Mouse (Mus musculus): ENCODE data around the gene Tmem242. TPM values are rescaled to one million over a fixed set of nuclear protein-coding genes. Genes with fewer than 3 reads are reported as not detected.

Tmem242 gene
- polyA plus RNA-seq, 1 experiment, result 72.7 TPM

- TF ChIP-seq POLR2A (IDR thresholded peaks at IDR 0.05; ENCODE audit: borderline replicate concordance, low read depth, low read length) (no peak), CTCF (IDR thresholded peaks at IDR 0.05; ENCODE audit: low read depth, low read length) (no peak)
- H3K4me3 ChIP-seq (ENCODE audit: insufficient read depth, low read length), result no peak overlapping the region
- H3K27ac ChIP-seq (ENCODE audit: insufficient read depth, low read depth, low read length), result no peak overlapping the region
- peaks cover 8% of the 10 kb centered on the region for H3K4me1 ChIP-seq (ENCODE audit: control insufficient read depth, insufficient read depth, low read length)
Measured at GRCm38 (mm10) chr17:5403885-5404284, 36.2 kb downstream of the Tmem242 start.

GRCm38 (mm10) chr17:5402624-5403023, 37.4 kb downstream of the Tmem242 start:
- peak; percentile 62 for TF ChIP-seq CTCF (IDR thresholded peaks at IDR 0.05; ENCODE audit: low read depth, low read length)
- no peak for TF ChIP-seq POLR2A (IDR thresholded peaks at IDR 0.05; ENCODE audit: borderline replicate concordance, low read depth, low read length)
- Histone ChIP-seq H3K27ac (ENCODE audit: insufficient read depth, low read depth, low read length) (no peak overlapping the region), H3K4me1 (ENCODE audit: control insufficient read depth, insufficient read depth, low read length) (peaks cover 8% of the 10 kb centered on the region), H3K4me3 (ENCODE audit: insufficient read depth, low read length) (no peak overlapping the region)

GRCm38 (mm10) chr17:5402069-5402468, 38.0 kb downstream of the Tmem242 start:
- Histone ChIP-seq H3K4me3 (ENCODE audit: insufficient read depth, low read length) (no peak overlapping the region; the same call in 1 of the 2 replicates), H3K27ac (ENCODE audit: insufficient read depth, low read depth, low read length) (no peak overlapping the region), H3K4me1 (ENCODE audit: control insufficient read depth, insufficient read depth, low read length) (peaks cover 10% of the 10 kb centered on the region)
- no peak for TF ChIP-seq POLR2A (IDR thresholded peaks at IDR 0.05; ENCODE audit: borderline replicate concordance, low read depth, low read length)
- TF ChIP-seq CTCF (IDR thresholded peaks at IDR 0.05; ENCODE audit: low read depth, low read length), result peak; percentile 28; the same call in 1 of the 2 replicates

- Histone ChIP-seq H3K4me3 (ENCODE audit: insufficient read depth, low read length) (no peak overlapping the region), H3K4me1 (ENCODE audit: control insufficient read depth, insufficient read depth, low read length) (peaks cover 10% of the 10 kb centered on the region), H3K27ac (ENCODE audit: insufficient read depth, low read depth, low read length) (no peak overlapping the region)
- TF ChIP-seq CTCF (IDR thresholded peaks at IDR 0.05; ENCODE audit: low read depth, low read length) (no peak), POLR2A (IDR thresholded peaks at IDR 0.05; ENCODE audit: borderline replicate concordance, low read depth, low read length) (no peak)
Measured at GRCm38 (mm10) chr17:5401288-5401687, 38.8 kb downstream of the Tmem242 start.

GRCm38 (mm10) chr17:5400435-5401090, 39.5 kb downstream of the Tmem242 start:
- H3K4me3 ChIP-seq (ENCODE audit: insufficient read depth, low read length), result no peak overlapping the region
- H3K4me1 ChIP-seq (ENCODE audit: control insufficient read depth, insufficient read depth, low read length), result peaks cover 10% of the 10 kb centered on the region
- TF ChIP-seq POLR2A (IDR thresholded peaks at IDR 0.05; ENCODE audit: borderline replicate concordance, low read depth, low read length), result no peak
- H3K27ac ChIP-seq (ENCODE audit: insufficient read depth, low read depth, low read length), result no peak overlapping the region

- Histone ChIP-seq H3K4me1 (ENCODE audit: control insufficient read depth, insufficient read depth, low read length) (peaks cover 4% of the 10 kb centered on the region; the same call in 1 of the 2 replicates), H3K27ac (ENCODE audit: insufficient read depth, low read depth, low read length) (no peak overlapping the region), H3K4me3 (ENCODE audit: insufficient read depth, low read length) (no peak overlapping the region)
- TF ChIP-seq POLR2A (IDR thresholded peaks at IDR 0.05; ENCODE audit: borderline replicate concordance, low read depth, low read length), result no peak
- TF ChIP-seq CTCF (IDR thresholded peaks at IDR 0.05; ENCODE audit: low read depth, low read length), result peak; percentile 91
Measured at GRCm38 (mm10) chr17:5397148-5398007, 42.7 kb downstream of the Tmem242 start.

GRCm38 (mm10) chr17:5396213-5396612, 43.8 kb downstream of the Tmem242 start:
- Histone ChIP-seq H3K27ac (ENCODE audit: insufficient read depth, low read depth, low read length) (no peak overlapping the region), H3K4me3 (ENCODE audit: insufficient read depth, low read length) (no peak overlapping the region), H3K4me1 (ENCODE audit: control insufficient read depth, insufficient read depth, low read length) (0 out of 2 replicates have a peak, but pooled peaks cover 2% of the 10 kb centered on the region)
- TF ChIP-seq POLR2A (IDR thresholded peaks at IDR 0.05; ENCODE audit: borderline replicate concordance, low read depth, low read length) (no peak), CTCF (IDR thresholded peaks at IDR 0.05; ENCODE audit: low read depth, low read length) (no peak)

- TF ChIP-seq CTCF (IDR thresholded peaks at IDR 0.05; ENCODE audit: low read depth, low read length) (no peak), POLR2A (IDR thresholded peaks at IDR 0.05; ENCODE audit: borderline replicate concordance, low read depth, low read length) (no peak)
- 0 out of 2 replicates have a peak, but pooled peaks cover 2% of the 10 kb centered on the region for H3K4me1 ChIP-seq (ENCODE audit: control insufficient read depth, insufficient read depth, low read length)
Measured at GRCm38 (mm10) chr17:5395454-5396205, 44.4 kb downstream of the Tmem242 start.

GRCm38 (mm10) chr17:5390682-5391081, 49.4 kb downstream of the Tmem242 start:
- Histone ChIP-seq H3K4me1 (ENCODE audit: control insufficient read depth, insufficient read depth, low read length) (no peaks in the 10 kb centered on the region), H3K27ac (ENCODE audit: insufficient read depth, low read depth, low read length) (no peak overlapping the region), H3K4me3 (ENCODE audit: insufficient read depth, low read length) (no peak overlapping the region)
- no peak for TF ChIP-seq CTCF (IDR thresholded peaks at IDR 0.05; ENCODE audit: low read depth, low read length)
- TF ChIP-seq POLR2A (IDR thresholded peaks at IDR 0.05; ENCODE audit: borderline replicate concordance, low read depth, low read length), result no peak

More at GRCm38 (mm10) chr17:5395454-5396205, 44.4 kb downstream of the Tmem242 start:
- Histone ChIP-seq H3K4me3 (ENCODE audit: insufficient read depth, low read length) (no peak overlapping the region), H3K27ac (ENCODE audit: insufficient read depth, low read depth, low read length) (no peak overlapping the region)

Data from bone marrow macrophage, adult 2 months (primary cell).